Mouse (Mus musculus): ENCODE measurements at regions not wholly inside any gene's neighbourhood (a gene's known extent, or its start where the extent isn't known, plus 50 kb on each side); places are given as distances from the start of the nearest gene placed in this dataset.
A peak's percentile ranks its signal among the peaks of the same experiment; 100 is the strongest.

DNA sequence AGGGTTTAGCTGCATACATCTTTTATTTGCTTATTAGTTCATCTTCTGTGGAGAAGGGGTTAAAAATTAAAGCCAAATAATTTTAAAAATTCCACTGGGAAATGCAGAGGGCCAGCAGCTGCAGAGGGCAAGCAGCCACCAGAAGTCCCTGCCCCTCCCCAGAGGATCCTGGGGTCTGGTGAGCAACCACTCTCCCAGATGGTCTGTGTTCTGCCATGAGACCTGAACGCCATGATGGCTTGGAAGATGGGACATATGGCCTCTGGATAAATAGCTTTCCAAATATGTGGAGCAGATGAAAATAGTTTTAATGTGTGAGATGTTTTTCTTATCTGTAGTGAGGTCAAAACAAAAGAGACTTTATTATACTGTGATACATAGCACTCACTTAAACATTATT, 326.1 kb upstream of the Gm5148 start:
- peaks cover 15% of the 10 kb centered on the region for H3K4me1 ChIP-seq (ENCODE audit: control insufficient read depth, insufficient read depth, low read length)
- H3K9ac ChIP-seq (ENCODE audit: low read depth, low read length) = no peak overlapping the region
- no peak overlapping the region for H3K4me2 ChIP-seq (replicated peaks; ENCODE audit: low read depth, low read length)
- peak overlapping the region; percentile 8; the same call in 1 of the 2 replicates for H3K27ac ChIP-seq (ENCODE audit: low read depth, low read length)
- WGBS = 46% methylated on average over 1 of the region's 1 CpGs
- no peak overlapping the region for H3K4me3 ChIP-seq (ENCODE audit: low read length)
- H3K9me3 ChIP-seq (ENCODE audit: control insufficient read depth, low read length) = no peaks in the 10 kb centered on the region
- no peaks in the 10 kb centered on the region for H3K27me3 ChIP-seq (ENCODE audit: control insufficient read depth, insufficient read depth, low read length)
- ATAC-seq (ENCODE audit: low FRiP score, low TSS enrichment) = no peak
- H3K36me3 ChIP-seq (ENCODE audit: control insufficient read depth, insufficient read depth, low read length) = no peaks in the 10 kb centered on the region

DNA sequence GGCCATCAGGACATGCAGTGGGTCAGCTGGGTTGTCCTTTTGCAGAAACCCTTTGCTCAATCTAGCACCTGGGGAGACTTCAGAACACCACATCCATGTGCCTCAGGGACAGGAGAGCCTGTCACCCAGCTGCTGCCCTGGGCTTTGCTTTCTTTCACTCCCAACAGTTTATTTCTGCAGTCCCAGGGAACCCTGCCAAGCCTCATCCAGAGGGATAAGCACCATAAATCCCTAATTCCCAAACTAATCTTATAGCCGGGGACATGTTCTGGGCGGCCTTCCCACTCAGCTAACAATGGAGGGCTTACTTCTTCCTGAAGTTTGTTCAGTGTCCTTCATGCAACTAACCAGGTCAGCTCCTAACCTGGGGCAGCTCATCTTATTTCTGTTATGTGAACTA, 325.0 kb upstream of the Gm5148 start:
- 50% methylated on average over 2 of the region's 2 CpGs for WGBS
- no peaks in the 10 kb centered on the region for H3K9me3 ChIP-seq (ENCODE audit: control insufficient read depth, low read length)
- H3K4me1 ChIP-seq (ENCODE audit: control insufficient read depth, insufficient read depth, low read length) = peaks cover 15% of the 10 kb centered on the region
- no peak overlapping the region for H3K4me2 ChIP-seq (replicated peaks; ENCODE audit: low read depth, low read length)
- H3K9ac ChIP-seq (ENCODE audit: low read depth, low read length) = no peak overlapping the region
- no peak overlapping the region for H3K4me3 ChIP-seq (ENCODE audit: low read length)
- no peak overlapping the region for H3K27ac ChIP-seq (ENCODE audit: low read depth, low read length)
- H3K27me3 ChIP-seq (ENCODE audit: control insufficient read depth, insufficient read depth, low read length) = no peaks in the 10 kb centered on the region
- H3K36me3 ChIP-seq (ENCODE audit: control insufficient read depth, insufficient read depth, low read length) = no peaks in the 10 kb centered on the region
- no peak for ATAC-seq (ENCODE audit: low FRiP score, low TSS enrichment)

GRCm38 (mm10) chr3:38047445-38047844, 323.2 kb upstream of the Gm5148 start:
- H3K36me3 ChIP-seq (ENCODE audit: control insufficient read depth, insufficient read depth, low read length) = no peaks in the 10 kb centered on the region
- H3K9me3 ChIP-seq (ENCODE audit: control insufficient read depth, low read length) = no peaks in the 10 kb centered on the region
- H3K4me1 ChIP-seq (ENCODE audit: control insufficient read depth, insufficient read depth, low read length) = peaks cover 17% of the 10 kb centered on the region
- no peak overlapping the region for H3K4me2 ChIP-seq (replicated peaks; ENCODE audit: low read depth, low read length)
- H3K27ac ChIP-seq (ENCODE audit: low read depth, low read length) = no peak overlapping the region
- H3K9ac ChIP-seq (ENCODE audit: low read depth, low read length) = no peak overlapping the region
- no peak for ATAC-seq (ENCODE audit: low FRiP score, low TSS enrichment)
- WGBS = 76% methylated on average over 4 of the region's 4 CpGs
- H3K4me3 ChIP-seq (ENCODE audit: low read length) = no peak overlapping the region
- H3K27me3 ChIP-seq (ENCODE audit: control insufficient read depth, insufficient read depth, low read length) = no peaks in the 10 kb centered on the region

GRCm38 (mm10) chr3:38046611-38047010, 322.3 kb upstream of the Gm5148 start:
- no peak overlapping the region for H3K9ac ChIP-seq (ENCODE audit: low read depth, low read length)
- H3K4me1 ChIP-seq (ENCODE audit: control insufficient read depth, insufficient read depth, low read length) = peaks cover 18% of the 10 kb centered on the region
- H3K36me3 ChIP-seq (ENCODE audit: control insufficient read depth, insufficient read depth, low read length) = no peaks in the 10 kb centered on the region
- 78% methylated on average over 4 of the region's 4 CpGs for WGBS
- no peaks in the 10 kb centered on the region for H3K27me3 ChIP-seq (ENCODE audit: control insufficient read depth, insufficient read depth, low read length)
- no peak for ATAC-seq (ENCODE audit: low FRiP score, low TSS enrichment)
- no peak overlapping the region for H3K4me3 ChIP-seq (ENCODE audit: low read length)
- H3K27ac ChIP-seq (ENCODE audit: low read depth, low read length) = no peak overlapping the region
- no peak overlapping the region for H3K4me2 ChIP-seq (replicated peaks; ENCODE audit: low read depth, low read length)
- no peaks in the 10 kb centered on the region for H3K9me3 ChIP-seq (ENCODE audit: control insufficient read depth, low read length)

GRCm38 (mm10) chr3:38045989-38046388, 321.7 kb upstream of the Gm5148 start:
- Histone ChIP-seq H3K27me3 (ENCODE audit: control insufficient read depth, insufficient read depth, low read length) (no peaks in the 10 kb centered on the region), H3K4me1 (ENCODE audit: control insufficient read depth, insufficient read depth, low read length) (peaks cover 18% of the 10 kb centered on the region), H3K4me2 (replicated peaks; ENCODE audit: low read depth, low read length) (no peak overlapping the region), H3K9me3 (ENCODE audit: control insufficient read depth, low read length) (no peaks in the 10 kb centered on the region), H3K36me3 (ENCODE audit: control insufficient read depth, insufficient read depth, low read length) (no peaks in the 10 kb centered on the region), H3K9ac (ENCODE audit: low read depth, low read length) (no peak overlapping the region), H3K27ac (ENCODE audit: low read depth, low read length) (no peak overlapping the region), H3K4me3 (ENCODE audit: low read length) (no peak overlapping the region)
- ATAC-seq (ENCODE audit: low FRiP score, low TSS enrichment) = no peak
- 73% methylated on average over 2 of the region's 2 CpGs for WGBS

- 52% methylated on average over 6 of the region's 6 CpGs for whole genome bisulfite sequencing
- no peak for ATAC-seq (ENCODE audit: low FRiP score, low TSS enrichment)
Measured at GRCm38 (mm10) chr3:38045523-38045922, 321.2 kb upstream of the Gm5148 start.

GRCm38 (mm10) chr3:38044338-38044737, 320.0 kb upstream of the Gm5148 start:
- ATAC-seq (ENCODE audit: low FRiP score, low TSS enrichment) = no peak
- WGBS = 64% methylated on average over 7 of the region's 7 CpGs

More at GRCm38 (mm10) chr3:38045523-38045922, 321.2 kb upstream of the Gm5148 start:
- H3K4me3 ChIP-seq (ENCODE audit: low read length) = no peak overlapping the region
- H3K27ac ChIP-seq (ENCODE audit: low read depth, low read length) = no peak overlapping the region
- no peak overlapping the region for H3K9ac ChIP-seq (ENCODE audit: low read depth, low read length)
- H3K4me2 ChIP-seq (replicated peaks; ENCODE audit: low read depth, low read length) = no peak overlapping the region
- H3K36me3 ChIP-seq (ENCODE audit: control insufficient read depth, insufficient read depth, low read length) = no peaks in the 10 kb centered on the region
- peaks cover 18% of the 10 kb centered on the region for H3K4me1 ChIP-seq (ENCODE audit: control insufficient read depth, insufficient read depth, low read length)
- H3K27me3 ChIP-seq (ENCODE audit: control insufficient read depth, insufficient read depth, low read length) = no peaks in the 10 kb centered on the region
- no peaks in the 10 kb centered on the region for H3K9me3 ChIP-seq (ENCODE audit: control insufficient read depth, low read length)

GRCm38 (mm10) chr3:38042614-38043013, 318.3 kb upstream of the Gm5148 start:
- WGBS = 41% methylated on average over 6 of the region's 6 CpGs
- no peaks in the 10 kb centered on the region for H3K27me3 ChIP-seq (ENCODE audit: control insufficient read depth, insufficient read depth, low read length)
- no peak overlapping the region for H3K4me3 ChIP-seq (ENCODE audit: low read length)
- no peak overlapping the region for H3K9ac ChIP-seq (ENCODE audit: low read depth, low read length)
- no peaks in the 10 kb centered on the region for H3K9me3 ChIP-seq (ENCODE audit: control insufficient read depth, low read length)
- ATAC-seq (ENCODE audit: low FRiP score, low TSS enrichment) = 0 out of 2 replicates have a peak, but pooled peaks have one; percentile 28
- no peak overlapping the region for H3K4me2 ChIP-seq (replicated peaks; ENCODE audit: low read depth, low read length)
- H3K4me1 ChIP-seq (ENCODE audit: control insufficient read depth, insufficient read depth, low read length) = 0 out of 2 replicates have a peak, but pooled peaks cover 4% of the 10 kb centered on the region
- H3K36me3 ChIP-seq (ENCODE audit: control insufficient read depth, insufficient read depth, low read length) = no peaks in the 10 kb centered on the region
- no peak overlapping the region for H3K27ac ChIP-seq (ENCODE audit: low read depth, low read length)

More at GRCm38 (mm10) chr3:38044338-38044737, 320.0 kb upstream of the Gm5148 start:
- no peaks in the 10 kb centered on the region for H3K27me3 ChIP-seq (ENCODE audit: control insufficient read depth, insufficient read depth, low read length)
- no peak overlapping the region for H3K27ac ChIP-seq (ENCODE audit: low read depth, low read length)
- H3K4me3 ChIP-seq (ENCODE audit: low read length) = no peak overlapping the region
- no peaks in the 10 kb centered on the region for H3K36me3 ChIP-seq (ENCODE audit: control insufficient read depth, insufficient read depth, low read length)
- peaks cover 8% of the 10 kb centered on the region for H3K4me1 ChIP-seq (ENCODE audit: control insufficient read depth, insufficient read depth, low read length)
- no peak overlapping the region for H3K4me2 ChIP-seq (replicated peaks; ENCODE audit: low read depth, low read length)
- no peaks in the 10 kb centered on the region for H3K9me3 ChIP-seq (ENCODE audit: control insufficient read depth, low read length)
- no peak overlapping the region for H3K9ac ChIP-seq (ENCODE audit: low read depth, low read length)

DNA sequence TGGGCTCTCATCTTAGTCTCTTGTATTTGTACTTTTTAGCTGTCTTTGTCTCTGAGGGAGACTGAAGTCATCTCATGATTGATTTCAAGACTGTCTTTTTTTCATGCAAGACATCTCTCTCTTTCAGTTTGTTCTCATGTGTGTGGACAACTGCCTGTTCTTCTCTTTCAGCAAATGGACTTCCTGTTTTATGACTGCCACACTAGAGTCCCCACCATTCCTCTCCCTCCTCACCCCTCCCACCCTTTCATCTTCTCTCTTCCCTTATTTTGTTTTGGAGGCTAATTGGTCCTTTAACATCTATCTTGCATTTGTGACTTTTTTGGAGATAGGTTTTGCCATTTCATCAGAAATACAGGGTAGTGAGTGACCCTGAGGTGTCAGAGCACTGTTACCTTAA, 311.8 kb upstream of the Gm5148 start:
- Histone ChIP-seq H3K4me2 (replicated peaks; ENCODE audit: low read depth, low read length) (no peak overlapping the region), H3K36me3 (ENCODE audit: control insufficient read depth, insufficient read depth, low read length) (no peaks in the 10 kb centered on the region), H3K4me1 (ENCODE audit: control insufficient read depth, insufficient read depth, low read length) (no peaks in the 10 kb centered on the region), H3K27me3 (ENCODE audit: control insufficient read depth, insufficient read depth, low read length) (no peaks in the 10 kb centered on the region), H3K9me3 (ENCODE audit: control insufficient read depth, low read length) (no peaks in the 10 kb centered on the region), H3K27ac (ENCODE audit: low read depth, low read length) (no peak overlapping the region), H3K4me3 (ENCODE audit: low read length) (no peak overlapping the region), H3K9ac (ENCODE audit: low read depth, low read length) (no peak overlapping the region)
- no peak for ATAC-seq (ENCODE audit: low FRiP score, low TSS enrichment)

All from kidney, embryonic 14.5 days (tissue).